Mouse (Mus musculus): ENCODE data around the gene Pde6h. TPM values are rescaled to one million over a fixed set of nuclear protein-coding genes. Genes with fewer than 3 reads are reported as not detected.
"Not testable (repeated sequence)": the region's sequence is repeated elsewhere in the genome, so short reads cannot be mapped to it uniquely, and the experiment has no call there.

Gene Pde6h
- 1 to 10 TPM; 1.5 TPM for total RNA-seq (2021)

GRCm38 (mm10) chr6:136923532-136923931, at the start of gene Pde6h:
Gene Pde6h (plus strand): TSS chr6:136923832.
- DNase-seq, result no peak

DNA sequence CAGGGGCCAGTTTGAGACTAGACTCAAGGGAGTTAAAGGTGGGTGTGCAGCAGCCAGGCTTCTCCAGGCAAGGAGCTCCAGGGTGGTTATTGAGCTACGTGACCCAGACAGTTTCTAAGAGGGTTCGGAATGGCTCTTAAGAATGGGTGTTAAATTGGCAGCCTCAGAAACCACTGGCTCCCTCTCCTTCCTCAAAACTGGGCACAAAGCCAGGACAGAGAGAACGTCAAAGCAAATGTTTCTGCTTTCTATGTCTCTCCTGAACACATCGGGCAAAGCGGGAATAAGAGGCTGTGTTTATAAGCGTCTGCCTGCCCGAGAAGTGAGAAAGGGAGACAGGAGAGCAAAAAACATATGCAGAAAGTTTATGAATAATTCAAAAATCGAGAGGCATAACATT, 49.0 kb upstream of the Pde6h start:
- no peak for DNase-seq

- DNase-seq, result no peak
These were observed 48.0 kb upstream of the Pde6h start, which contains the start of gene Mgp for GRCm38 (mm10) chr6:136875670-136876069. Gene Mgp (minus strand): TSS chr6:136875823.

DNA sequence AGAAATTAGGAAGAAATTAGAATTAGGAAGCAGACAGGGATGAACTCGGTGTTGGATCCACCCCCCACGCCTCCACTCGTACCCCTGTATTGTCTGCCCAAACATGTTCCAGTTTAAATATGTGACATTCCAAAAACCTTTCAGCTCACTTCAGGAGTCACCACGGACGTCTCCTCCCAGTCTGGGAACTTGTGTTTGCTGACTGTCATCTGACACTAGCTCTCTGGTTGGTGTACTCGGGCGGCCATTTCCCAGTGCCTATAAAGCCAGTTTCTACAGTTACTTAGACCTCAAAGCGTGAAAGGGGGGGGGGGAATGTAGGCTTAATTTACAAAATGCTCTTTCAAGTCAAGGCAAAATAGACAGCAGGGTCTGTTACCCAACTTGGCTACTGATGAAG, 42.0 kb upstream of the Pde6h start:
- no peak for DNase-seq

GRCm38 (mm10) chr6:136883431-136883915, 40.2 kb upstream of the Pde6h start:
- no peak for DNase-seq

DNA sequence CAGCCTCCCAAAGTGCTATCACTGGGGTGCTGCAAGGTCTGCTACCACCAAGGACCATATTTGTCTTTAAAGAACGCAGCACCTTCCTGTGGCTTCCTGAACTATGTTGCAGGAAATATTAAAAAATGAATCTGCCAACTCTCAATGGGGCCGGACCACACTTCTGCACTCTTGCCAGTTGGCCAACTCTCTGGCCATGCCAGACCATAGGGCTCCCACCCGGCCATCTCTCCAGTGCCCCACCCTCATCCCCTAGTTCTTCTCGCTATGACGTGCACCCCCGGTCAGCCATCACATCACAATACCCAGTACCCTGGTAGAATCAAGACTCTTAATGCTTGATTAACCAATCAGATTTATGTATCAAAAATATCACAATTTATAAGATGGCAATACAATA, 39.7 kb upstream of the Pde6h start:
- no peak for DNase-seq

- DNase-seq, result not testable (repeated sequence)
These were observed 38.9 kb upstream of the Pde6h start for GRCm38 (mm10) chr6:136884766-136885165.

GRCm38 (mm10) chr6:136887854-136888253, 35.8 kb upstream of the Pde6h start:
- DNase-seq, result no peak

- no peak for DNase-seq
These were observed 34.6 kb upstream of the Pde6h start for GRCm38 (mm10) chr6:136889067-136889466.

- DNase-seq, result no peak
These were observed 34.1 kb upstream of the Pde6h start for GRCm38 (mm10) chr6:136889554-136889953.

GRCm38 (mm10) chr6:136892002-136892401, 31.6 kb upstream of the Pde6h start:
- DNase-seq, result no peak

- no peak for DNase-seq
These were observed 28.9 kb upstream of the Pde6h start for GRCm38 (mm10) chr6:136894532-136895339.

- DNase-seq, result no peak
These were observed 25.8 kb upstream of the Pde6h start for GRCm38 (mm10) chr6:136897789-136898188.

DNA sequence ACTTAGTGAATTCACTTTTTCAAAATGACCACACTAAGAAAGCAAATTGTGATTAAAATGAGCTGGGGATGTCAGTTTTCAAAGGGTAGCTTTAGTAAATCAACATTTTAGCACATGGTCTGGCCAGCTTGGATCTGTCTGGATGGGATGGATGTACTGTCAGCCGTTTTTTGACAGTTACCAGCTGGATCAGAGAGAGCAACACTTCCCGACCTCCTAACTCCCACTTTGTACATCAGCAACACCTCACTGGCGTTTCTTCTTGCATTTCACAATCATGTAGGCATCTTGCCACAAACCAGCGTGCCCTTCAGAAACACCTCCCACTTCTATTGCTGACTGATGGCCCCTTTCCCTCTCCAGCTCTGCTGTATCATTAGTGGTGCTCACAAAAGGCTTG, 25.4 kb upstream of the Pde6h start:
- DNase-seq, result no peak

DNA sequence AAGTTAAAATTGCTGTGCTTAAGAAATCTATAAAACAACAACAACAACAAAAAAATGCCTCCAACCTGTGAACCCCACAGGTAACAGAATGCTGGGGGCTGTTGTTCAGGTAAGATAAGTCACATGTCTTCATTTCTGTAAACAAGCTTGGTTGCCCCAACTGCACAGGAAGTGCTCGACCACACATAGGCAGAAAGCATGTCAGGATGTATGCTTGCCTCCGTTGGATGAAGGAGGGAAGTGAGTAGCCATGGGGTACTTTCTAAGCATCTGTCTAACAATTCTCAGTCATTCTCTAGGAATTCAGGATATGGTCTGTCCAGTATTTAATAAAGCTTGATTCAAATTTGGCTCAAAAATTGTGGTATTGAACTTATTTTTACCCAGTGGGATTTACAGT, 24.7 kb upstream of the Pde6h start:
- DNase-seq, result no peak

GRCm38 (mm10) chr6:136900369-136901009, 23.1 kb upstream of the Pde6h start:
- DNase-seq, result no peak

GRCm38 (mm10) chr6:136901010-136901409, 22.6 kb upstream of the Pde6h start:
- no peak for DNase-seq

DNA sequence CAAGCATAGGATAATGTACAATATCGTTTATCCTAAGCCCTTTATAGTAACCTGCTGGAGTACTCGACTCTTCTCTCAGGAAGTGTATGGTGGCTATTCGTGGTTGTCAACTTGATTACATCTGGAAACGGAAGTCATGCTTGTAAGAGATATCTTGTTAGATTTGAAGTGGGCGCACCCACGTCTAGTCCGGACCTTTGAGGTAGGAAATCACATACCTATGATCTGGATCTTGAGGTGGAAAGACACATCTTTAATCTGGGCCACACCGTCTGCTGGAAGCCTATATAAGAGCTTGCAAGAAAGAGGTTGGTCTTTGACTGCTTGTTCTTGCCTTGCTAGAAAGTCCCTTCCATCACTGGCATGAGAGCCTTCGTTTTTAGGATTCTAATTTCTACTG, 21.1 kb upstream of the Pde6h start:
- no peak for DNase-seq

- DNase-seq, result no peak
These were observed 19.7 kb upstream of the Pde6h start for GRCm38 (mm10) chr6:136903885-136904470.

- no peak for DNase-seq
These were observed 17.2 kb upstream of the Pde6h start for GRCm38 (mm10) chr6:136906283-136906936.

DNA sequence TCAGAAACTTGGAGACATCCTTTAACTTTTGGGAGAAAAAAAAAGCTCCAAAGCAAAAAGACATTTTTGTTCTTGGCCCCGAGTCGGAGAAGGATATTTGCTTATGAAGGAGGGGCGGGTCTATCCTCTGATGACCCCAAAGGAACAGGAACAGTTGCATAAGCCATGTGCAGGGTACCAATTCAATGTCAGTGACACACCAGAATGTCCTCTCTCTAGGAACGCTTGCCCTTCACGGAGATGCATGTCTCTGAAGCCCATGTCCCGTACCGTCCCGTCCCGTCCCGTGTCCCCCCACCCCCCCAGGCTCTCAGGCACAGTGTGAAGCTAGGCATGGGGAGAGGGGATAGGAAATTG, 16.7 kb upstream of the Pde6h start:
- DNase-seq, result no peak

DNA sequence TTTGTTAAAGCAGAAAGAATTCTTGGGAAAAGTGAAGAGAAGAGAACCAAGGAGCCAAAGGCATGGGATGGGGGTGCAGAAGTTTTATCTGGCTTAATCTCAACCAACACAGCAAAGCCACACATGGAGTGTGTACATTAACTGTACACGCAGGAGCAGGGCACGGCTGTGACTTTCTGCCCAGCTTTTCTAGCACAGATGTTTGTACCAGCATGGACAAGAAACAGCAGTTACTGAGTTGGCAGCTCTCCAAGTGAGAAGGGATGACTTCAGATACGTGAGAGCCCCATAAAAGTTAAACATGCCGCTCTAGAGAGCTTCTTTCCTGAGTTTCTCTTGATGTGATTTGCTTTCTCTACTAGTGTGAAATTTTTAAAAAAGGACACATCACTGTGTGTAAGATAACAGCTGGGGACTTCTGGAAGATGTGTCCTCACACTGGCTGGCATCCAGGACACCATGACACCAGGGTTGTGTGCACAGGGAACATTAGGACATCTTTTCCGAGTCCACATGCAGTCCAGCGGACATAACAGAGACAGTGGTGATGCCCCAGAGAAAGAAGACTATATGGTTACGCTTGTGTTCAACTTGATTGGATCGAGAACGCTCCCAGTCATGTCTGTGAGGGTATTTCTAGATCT, 13.3 kb upstream of the Pde6h start:
- no peak for DNase-seq

Data from layer of hippocampus, postnatal 36 days (tissue).